Comparison of ENCODE assay signal across 8 mouse cellular contexts in the genomic region with DNA sequence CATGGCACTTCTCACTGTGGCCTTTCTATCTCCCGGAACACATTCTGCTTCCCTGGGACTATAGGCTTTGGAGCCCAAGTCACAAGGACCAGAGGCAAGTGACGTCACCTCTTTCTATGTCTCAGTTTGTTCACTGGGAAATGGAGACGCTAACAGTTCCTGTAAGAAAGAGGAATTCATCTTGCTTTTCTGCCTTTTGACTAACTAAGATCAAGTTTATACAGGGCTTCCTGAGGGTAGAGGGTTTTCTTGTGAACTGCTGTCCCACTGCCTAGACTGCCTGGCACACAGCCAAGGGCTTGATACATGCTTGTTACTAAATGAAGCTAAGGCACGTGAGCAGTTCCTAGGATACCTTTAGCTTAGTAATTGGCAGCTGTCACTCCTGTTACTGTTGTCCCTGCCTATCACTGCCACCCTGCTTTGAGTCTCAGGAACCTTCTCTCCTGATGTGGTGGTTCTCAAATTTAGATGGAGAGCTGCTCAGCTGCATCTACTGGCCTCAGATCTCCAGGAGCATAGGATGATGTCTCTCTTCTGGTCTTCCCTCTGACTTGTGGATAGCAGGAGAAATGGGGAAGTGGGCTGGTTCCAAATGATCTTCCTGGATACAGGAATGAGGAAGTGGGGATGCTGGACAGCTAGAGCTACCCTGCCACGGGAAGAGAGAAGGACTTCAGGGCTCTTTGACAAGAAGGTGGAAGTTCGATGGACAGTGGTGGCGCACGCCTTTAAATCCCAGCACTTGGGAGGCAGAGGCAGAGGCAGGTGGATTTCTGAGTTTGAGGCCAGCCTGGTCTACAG. TPM values are rescaled to one million over a fixed set of nuclear protein-coding genes. Genes with fewer than 3 reads are reported as not detected.
DNase-seq lines count a peak whose midpoint lies in the region; ATAC-seq lines count a peak whose summit lies in the region.

No protein-coding gene starts in this region.

- H3K27ac ChIP-seq in limb, embryonic 15.5 days = peak overlapping the region; percentile 55

- H3K27me3 ChIP-seq in limb, embryonic 15.5 days = no peaks in the 10 kb centered on the region

- H3K4me2 ChIP-seq in limb, embryonic 15.5 days = no peak overlapping the region

- H3K9ac ChIP-seq in limb, embryonic 15.5 days = no peak overlapping the region

- no peak for ATAC-seq in limb, embryonic 15.5 days (ENCODE audit: insufficient number of reproducible peaks, low FRiP score, low TSS enrichment, low read depth)

- no peak overlapping the region for H3K4me3 ChIP-seq in limb, embryonic 15.5 days

- no peaks in the 10 kb centered on the region for H3K9me3 ChIP-seq in limb, embryonic 15.5 days

- peaks cover 50% of the 10 kb centered on the region for H3K4me1 ChIP-seq in limb, embryonic 15.5 days

- peak; percentile 44 to 60 for DNase-seq in cerebellum, postnatal 14 days
- DNase-seq in cerebellum, adult 9-10 months = no peak
- peak; percentile 55 for DNase-seq in right cerebral cortex, postnatal 4 days
- no peak for DNase-seq in right cerebral cortex, adult 18-20 months
- DNase-seq in testis, postnatal 10 days (ENCODE audit: low spot score) = peak; percentile 79
- DNase-seq in layer of hippocampus, postnatal 14 days (ENCODE audit: low spot score in 2 of 2) = no peak
- DNase-seq in thymus, postnatal 4 days = no peak

- 61% methylated on average over 8 of the region's 8 CpGs for WGBS in limb, embryonic 15.5 days

- H3K36me3 ChIP-seq in limb, embryonic 15.5 days = peaks cover 9% of the 10 kb centered on the region; the same call in 1 of the 2 replicates

RNA-seq across cellular contexts. Expression of gene Plekho2, which starts 4.2 kb away (rescaled TPM):
- 18.6 and 19.7 TPM in 2 replicates for polyA plus RNA-seq in limb, embryonic 15.5 days (2015; fragmentation: Nextera tagmentation; extraction: Ambion mirVana)
- 1 to 10 TPM; 7.5 to 9.4 TPM for total RNA-seq in layer of hippocampus, postnatal 14 days (2021)

RNA-seq across cellular contexts. Expression of gene Pif1, which starts 11.4 kb away (rescaled TPM):
- 8.9 and 9.6 TPM in 2 replicates for polyA plus RNA-seq in limb, embryonic 15.5 days (2015; fragmentation: Nextera tagmentation; extraction: Ambion mirVana)
- under 1 TPM; 0.67 to 0.69 TPM for total RNA-seq in layer of hippocampus, postnatal 14 days (2021)

RNA-seq across cellular contexts. Expression of gene Rbpms2, which starts 53.9 kb away (rescaled TPM):
- polyA plus RNA-seq in limb, embryonic 15.5 days (2015; fragmentation: Nextera tagmentation; extraction: Ambion mirVana) = 7.9 and 9.5 TPM in 2 replicates
- 1 to 10 TPM; 2.1 to 2.3 TPM for total RNA-seq in layer of hippocampus, postnatal 14 days (2021)

RNA-seq across cellular contexts. Expression of gene Ankdd1a, which starts 55.6 kb away (rescaled TPM):
- 0.35 and 0.76 TPM in 2 replicates for polyA plus RNA-seq in limb, embryonic 15.5 days (2015; fragmentation: Nextera tagmentation; extraction: Ambion mirVana)
- 1 to 10 TPM; 1.7 to 1.9 TPM for total RNA-seq in layer of hippocampus, postnatal 14 days (2021)

Comparison
In these comparisons a context has a peak if more than half of its experiments do, and no peak if none do; other contexts are left out.
1. DNase-seq: peak in cerebellum, postnatal 14 days (2 of 2), right cerebral cortex, postnatal 4 days (single experiment) and testis, postnatal 10 days (single experiment); none in cerebellum, adult 9-10 months (single experiment), right cerebral cortex, adult 18-20 months (single experiment), layer of hippocampus, postnatal 14 days (0 of 2) and thymus, postnatal 4 days (single experiment).